Mouse (Mus musculus) spleen, adult 10 weeks (tissue): Measurements from ENCODE around the gene Olfr1177-ps. TPM values are rescaled to one million over a fixed set of nuclear protein-coding genes. Genes with fewer than 3 reads are reported as not detected.

ENCODE experiments used
- polyA plus RNA-seq: library from polyadenylated mRNA; stranded (reverse); fragments of 350-450 nt; fragmentation: Illumina TruSeq; extraction: RNeasy Lipid Tissue Mini Kit (QIAGEN cat#74804); gene quantifications from one replicate; pipeline ENCODE4 v1.2.3, GENCODE M21; 2015; ENCODE audit warnings: low replicate concordance; ENCODE audit not compliant: insufficient read depth

The Olfr1177-ps gene
- polyA plus RNA-seq, result not detected

GRCm38 (mm10) chr2:88346392-88346791 is at the start of gene Olfr1177-ps:
Olfr1177-ps (minus strand) TSS chr2:88346492.

DNA sequence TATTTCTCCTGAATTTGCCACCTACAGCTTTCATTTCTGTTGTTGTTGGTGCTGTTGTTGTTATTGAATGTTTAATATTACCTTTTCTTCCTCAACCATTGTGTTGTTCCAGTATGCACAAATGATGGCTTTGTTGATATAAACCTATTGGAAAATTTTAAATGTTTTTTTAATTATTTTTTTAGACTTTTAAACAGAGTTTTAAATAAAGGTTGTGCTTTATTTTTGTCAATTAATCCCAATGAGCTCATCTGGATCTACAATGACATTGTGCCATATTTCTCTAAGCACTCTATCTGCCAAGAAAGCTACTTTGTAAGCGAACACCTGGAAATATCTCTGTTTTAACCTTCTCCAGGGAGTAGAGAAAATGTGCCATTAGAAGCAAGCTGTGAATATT is 40.5 kb upstream of the Olfr1177-ps start, which contains the start of gene Olfr1178:
Olfr1178 (plus strand) TSS at position 301 of the 400 bp plus-strand sequence.

GRCm38 (mm10) chr2:88336421-88336820 is 9.9 kb downstream of the Olfr1177-ps start, which contains the start of gene Olfr1176:
Olfr1176 (plus strand) TSS chr2:88336721.

DNA sequence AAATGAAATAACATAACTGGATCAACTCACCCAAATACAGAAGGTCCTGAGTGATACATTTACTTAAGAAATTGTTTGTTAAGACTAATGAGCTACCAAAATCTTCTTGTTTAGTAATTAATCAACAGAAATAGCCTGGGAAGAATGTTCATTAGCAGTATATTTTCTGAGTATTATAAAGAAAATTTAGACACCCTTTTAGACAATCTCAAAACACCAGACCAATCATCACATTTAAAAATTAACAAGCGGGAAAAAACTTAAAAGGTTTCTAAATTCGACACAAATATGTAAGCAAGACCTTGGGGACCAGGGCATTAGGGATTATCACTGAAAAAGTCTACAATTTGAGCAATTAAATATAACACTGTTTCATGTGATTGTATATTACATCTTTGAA is 19.2 kb downstream of the Olfr1177-ps start, which contains the start of gene Olfr1175-ps:
Olfr1175-ps (minus strand) TSS at position 101 of the 400 bp plus-strand sequence.

DNA sequence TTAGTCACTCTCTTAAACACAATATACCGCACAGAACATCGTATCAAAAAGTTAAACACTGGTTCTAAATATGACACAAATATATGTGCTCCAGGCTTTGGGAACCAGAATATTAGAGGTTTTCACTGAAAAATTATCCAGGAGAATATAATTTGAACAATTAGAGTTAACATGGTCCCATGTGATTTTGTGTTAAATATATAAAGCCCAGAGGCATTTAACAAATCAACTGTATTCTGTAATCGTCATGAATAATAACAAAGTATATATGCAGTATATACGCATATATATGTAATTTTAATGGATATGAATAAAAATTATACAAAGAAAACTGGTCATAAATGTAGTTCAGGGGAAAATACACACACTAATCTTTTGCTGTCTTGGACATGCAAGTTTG is 31.3 kb downstream of the Olfr1177-ps start, which contains the start of gene Olfr1174-ps:
Olfr1174-ps (minus strand) TSS at position 101 of the 400 bp plus-strand sequence.

Other genes with a start within 250 kb of the Olfr1177-ps start
- gene Olfr1166, start 218.2 kb downstream of the Olfr1177-ps start, polyA plus RNA-seq, result not detected
- not detected for gene Olfr1167, start 191.3 kb downstream of the Olfr1177-ps start, polyA plus RNA-seq
- gene Olfr1168, start 164.6 kb downstream of the Olfr1177-ps start, polyA plus RNA-seq, result not detected
- gene Olfr1170, start 118.2 kb downstream of the Olfr1177-ps start, polyA plus RNA-seq, result not detected
- not detected for gene Olfr1173, start 66.6 kb downstream of the Olfr1177-ps start, polyA plus RNA-seq
- not detected for gene Olfr1174-ps, start 31.4 kb downstream of the Olfr1177-ps start, polyA plus RNA-seq
- not detected for gene Olfr1175-ps, start 19.3 kb downstream of the Olfr1177-ps start, polyA plus RNA-seq
- gene Olfr1176, start 9.8 kb downstream of the Olfr1177-ps start, polyA plus RNA-seq, result not detected
- not detected for gene Olfr1178, start 40.6 kb upstream of the Olfr1177-ps start, polyA plus RNA-seq
- gene Olfr1179, start 60.0 kb upstream of the Olfr1177-ps start, polyA plus RNA-seq, result not detected
- gene Olfr1180, start 72.7 kb upstream of the Olfr1177-ps start, polyA plus RNA-seq, result not detected
- not detected for gene Olfr1181, start 79.7 kb upstream of the Olfr1177-ps start, polyA plus RNA-seq
- gene Gm13757, start 102.6 kb upstream of the Olfr1177-ps start, polyA plus RNA-seq, result not detected
- gene Olfr1183, start 108.4 kb upstream of the Olfr1177-ps start, polyA plus RNA-seq, result not detected
- gene Olfr1184, start 137.1 kb upstream of the Olfr1177-ps start, polyA plus RNA-seq, result not detected
- not detected for gene Olfr1185-ps1, start 146.8 kb upstream of the Olfr1177-ps start, polyA plus RNA-seq
- gene Olfr1186, start 172.1 kb upstream of the Olfr1177-ps start, polyA plus RNA-seq, result not detected
- gene Olfr1188, start 210.4 kb upstream of the Olfr1177-ps start, polyA plus RNA-seq, result not detected
- gene Olfr1189, start 240.0 kb upstream of the Olfr1177-ps start, polyA plus RNA-seq, result not detected